Mouse (Mus musculus) G1E (cell line): ENCODE measurements around the gene Ltbp4.

Experiments used
- CTCF ChIP-seq: IDR thresholded peaks from 2 replicates; pipeline ENCODE4 v1.5.1; 2012; ENCODE audit warnings: low read depth, low read length, inconsistent platforms, mixed read lengths
- GATA1 ChIP-seq: IDR thresholded peaks from 2 replicates; pipeline ENCODE4 v1.6.1; 2012; ENCODE audit warnings: borderline replicate concordance, low read length, inconsistent platforms, mixed read lengths
- GATA2 ChIP-seq: IDR thresholded peaks from 2 replicates; pipeline ENCODE4 v1.6.1; 2012; ENCODE audit warnings: low read depth, low read length, inconsistent platforms, borderline replicate concordance
- POLR2AphosphoS5 ChIP-seq: IDR thresholded peaks from 2 replicates; pipeline ENCODE4 v1.6.1; 2012; ENCODE audit warnings: low read depth, low read length, inconsistent platforms; ENCODE audit not compliant: insufficient replicate concordance

- no peak for TF ChIP-seq CTCF
- TF ChIP-seq POLR2AphosphoS5 = no peak
- TF ChIP-seq GATA1 = no peak
- no peak for TF ChIP-seq GATA2
These were observed 36.7 kb downstream of the Ltbp4 start for GRCm38 (mm10) chr7:27300801-27301200.
